8 mouse cellular contexts compared by ENCODE assay signal in genomic region chr14:25377091-25377490, GRCm38 (mm10).
DNase-seq lines count a peak whose midpoint lies in the region; ATAC-seq and TF ChIP-seq lines count a peak whose summit lies in the region.

No protein-coding gene starts in this region.

- peak overlapping the region; percentile 60 for H3K4me2 ChIP-seq in heart, embryonic 16.5 days (ENCODE audit: low read depth, low read length)
- no peak overlapping the region for H3K4me2 ChIP-seq in liver, embryonic 16.5 days (ENCODE audit: low read depth, low read length)

- H3K9ac ChIP-seq in ES-Bruce4 (ENCODE audit: low read depth, poor library complexity, severe bottlenecking): no peak overlapping the region
- H3K9ac ChIP-seq in heart, embryonic 16.5 days (ENCODE audit: low read length): peak overlapping the region; percentile 82
- no peak overlapping the region for H3K9ac ChIP-seq in liver, embryonic 16.5 days (ENCODE audit: low read depth, low read length)

- peak overlapping the region; percentile 97 for H3K27ac ChIP-seq in gastrocnemius, adult 2 months
- 0 out of 2 replicates have a peak overlapping the region, but pooled peaks have one; percentile 25 for H3K27ac ChIP-seq in ES-Bruce4 (ENCODE audit: insufficient read depth, low read length)
- peak overlapping the region; percentile 96 for H3K27ac ChIP-seq in heart, embryonic 16.5 days (ENCODE audit: low read length)
- no peak overlapping the region for H3K27ac ChIP-seq in liver, embryonic 16.5 days (ENCODE audit: low read length)

- no peak for TF ChIP-seq CTCF in gastrocnemius, adult 2 months (IDR thresholded peaks at IDR 0.05)
- TF ChIP-seq CTCF in ES-Bruce4 (IDR thresholded peaks at IDR 0.05; ENCODE audit: low read depth, low read length): no peak

- no peak overlapping the region for H3K4me3 ChIP-seq in gastrocnemius, adult 2 months
- no peak overlapping the region for H3K4me3 ChIP-seq in ES-Bruce4 (ENCODE audit: low read depth, low read length)
- no peak overlapping the region for H3K4me3 ChIP-seq in heart, embryonic 16.5 days (ENCODE audit: low read length)
- no peak overlapping the region for H3K4me3 ChIP-seq in liver, embryonic 16.5 days (ENCODE audit: low read depth, low read length)

- no peaks in the 10 kb centered on the region for H3K9me3 ChIP-seq in ES-Bruce4 (replicated peaks; ENCODE audit: control insufficient read depth, insufficient read depth, low read length, poor library complexity, severe bottlenecking)
- H3K9me3 ChIP-seq in heart, embryonic 16.5 days (replicated peaks; ENCODE audit: control insufficient read depth, low read length): no peaks in the 10 kb centered on the region
- no peaks in the 10 kb centered on the region for H3K9me3 ChIP-seq in liver, embryonic 16.5 days (replicated peaks; ENCODE audit: control insufficient read depth, low read length)

- no peak for ATAC-seq in heart, embryonic 16.5 days (replicated peaks; ENCODE audit: extremely low read depth, insufficient read depth, low FRiP score)
- ATAC-seq in liver, embryonic 16.5 days (ENCODE audit: low read depth): peak; percentile 24; the same call in 1 of the 2 replicates

- no peaks in the 10 kb centered on the region for H3K27me3 ChIP-seq in ES-Bruce4 (ENCODE audit: control insufficient read depth, insufficient read depth, low read length, poor library complexity, severe bottlenecking)
- H3K27me3 ChIP-seq in heart, embryonic 16.5 days (ENCODE audit: control insufficient read depth, insufficient read depth, low read length): no peaks in the 10 kb centered on the region
- H3K27me3 ChIP-seq in liver, embryonic 16.5 days (ENCODE audit: control insufficient read depth, insufficient read depth, low read depth, low read length): peaks cover 18% of the 10 kb centered on the region

- no peaks in the 10 kb centered on the region for H3K36me3 ChIP-seq in ES-Bruce4 (ENCODE audit: control insufficient read depth, insufficient read depth, low read length, poor library complexity, severe bottlenecking)
- H3K36me3 ChIP-seq in heart, embryonic 16.5 days (ENCODE audit: control insufficient read depth, insufficient read depth): no peaks in the 10 kb centered on the region
- H3K36me3 ChIP-seq in liver, embryonic 16.5 days (ENCODE audit: control insufficient read depth, insufficient read depth): no peaks in the 10 kb centered on the region

- H3K4me1 ChIP-seq in ES-Bruce4 (ENCODE audit: control insufficient read depth, insufficient read depth, low read length): peaks cover 7% of the 10 kb centered on the region
- H3K4me1 ChIP-seq in heart, embryonic 16.5 days (ENCODE audit: control insufficient read depth, insufficient read depth, low read length): peaks cover 17% of the 10 kb centered on the region
- no peaks in the 10 kb centered on the region; the same call in 1 of the 2 replicates for H3K4me1 ChIP-seq in liver, embryonic 16.5 days (ENCODE audit: control insufficient read depth, low read depth, low read length)

- no peak for DNase-seq in gastrocnemius, adult 2 months
- DNase-seq in gastrocnemius, postnatal 14 days: no peak
- no peak for DNase-seq in urinary bladder, adult 18-20 months (ENCODE audit: low spot score in 2 of 2)
- no peak for DNase-seq in right cerebral cortex, adult 2 months (ENCODE audit: low spot score in 2 of 2)
- DNase-seq in B cell, adult 2 months: no peak

- TF ChIP-seq EP300 in ES-Bruce4 (IDR thresholded peaks at IDR 0.05; ENCODE audit: insufficient read depth, low read depth, low read length): no peak

- 48% methylated on average over 2 of the region's 2 CpGs for WGBS in heart, embryonic 16.5 days
- 18% methylated on average over 2 of the region's 2 CpGs for WGBS in liver, embryonic 16.5 days (ENCODE audit: insufficient replicate concordance)

- intact Hi-C loops in gastrocnemius, adult 2 months (cut with DNase I): no loop called here
- intact Hi-C loops in gastrocnemius, postnatal 14 days (cut with DNase I; ENCODE audit: low total_unique reads): no loop called here

- TF ChIP-seq POLR2A in ES-Bruce4 (IDR thresholded peaks at IDR 0.05; ENCODE audit: insufficient read depth, low read length): no peak
